ENCODE assay signal across 18 mouse cellular contexts in the genomic region with DNA sequence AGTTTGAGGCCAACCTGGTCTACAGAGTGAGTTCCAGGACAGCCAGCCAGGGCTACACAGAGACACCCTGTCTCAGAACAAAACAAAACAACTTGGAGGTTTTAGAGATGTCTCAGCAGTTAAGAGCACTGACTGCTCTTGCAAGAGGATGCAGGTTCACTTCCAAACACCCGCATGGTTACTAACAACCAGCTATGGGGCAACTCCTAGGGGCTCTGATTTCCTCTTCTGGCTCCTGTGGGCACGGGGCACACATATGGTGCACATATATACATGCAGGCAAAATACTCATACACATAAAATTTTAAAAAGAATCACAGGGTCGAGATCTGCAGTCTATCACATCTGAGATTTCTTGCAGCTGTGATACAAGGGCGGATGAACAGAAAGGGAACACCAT. TPM values are rescaled to one million over a fixed set of nuclear protein-coding genes. Genes with fewer than 3 reads are reported as not detected.
DNase-seq lines count a peak whose midpoint lies in the region; ATAC-seq and TF ChIP-seq lines count a peak whose summit lies in the region.
"Had no signal": no experiment of that assay in that cellular context is flagged by ENCODE, and none has a peak within 500 bp of the region (broad histone marks: within the 10 kb centered on the region; RNA-seq: fewer than 3 reads in every experiment).

No protein-coding gene starts in this region.

- H3K9ac ChIP-seq in heart, embryonic 14.5 days (ENCODE audit: low read length): peak overlapping the region; percentile 51; the same call in 1 of the 2 replicates
- H3K9ac ChIP-seq: embryonic facial prominence, embryonic 12.5 days; forebrain, embryonic 12.5 days; hindbrain, embryonic 15.5 days; lung, embryonic 14.5 days; midbrain, embryonic 13.5 days; neural tube, embryonic 13.5 days had no signal

- no peak for DNase-seq in heart, adult 18-20 months
- DNase-seq in spleen, adult 2 months (ENCODE audit: low read depth in 1 of 2, low spot score in 2 of 2): no peak
- DNase-seq in spleen, postnatal 14 days (ENCODE audit: low spot score in 2 of 2): no peak
- no peak for DNase-seq in T-cell, adult 2 months (ENCODE audit: low spot score)
- DNase-seq in left cerebral cortex, adult 2 months (ENCODE audit: extremely low spot score in 1 of 2, low spot score in 2 of 2): no peak
- DNase-seq: adrenal gland, postnatal 36 days; cerebellum, adult 18-20 months; gastrocnemius, postnatal 10 days; kidney, postnatal 25 days had no signal

- no peak for TF ChIP-seq POLR2A in spleen, adult 2 months (IDR thresholded peaks at IDR 0.05; ENCODE audit: low read depth, low read length)
- no peak for TF ChIP-seq POLR2A in small intestine, adult 2 months (IDR thresholded peaks at IDR 0.05; ENCODE audit: low read depth, low read length)

- TF ChIP-seq CTCF in spleen, adult 2 months (IDR thresholded peaks at IDR 0.05; ENCODE audit: extremely low read depth, insufficient read depth, insufficient read length, insufficient replicate concordance): no peak
- TF ChIP-seq CTCF in small intestine, adult 2 months (IDR thresholded peaks at IDR 0.05; ENCODE audit: extremely low read depth, insufficient read length, insufficient replicate concordance, low read depth, low read length): no peak
- TF ChIP-seq CTCF in left cerebral cortex, adult 2 months (IDR thresholded peaks at IDR 0.05): no peak

- no peak overlapping the region for H3K27ac ChIP-seq in heart, embryonic 14.5 days (replicated peaks in 1 of 2; ENCODE audit: control insufficient read depth in 1 of 2, insufficient read depth in 1 of 2, low read depth in 2 of 2, low read length in 2 of 2)
- peak overlapping the region; percentile 87 for H3K27ac ChIP-seq in spleen, adult 2 months (ENCODE audit: insufficient read depth, low read length)
- peak overlapping the region; percentile 94 for H3K27ac ChIP-seq in small intestine, adult 2 months (ENCODE audit: insufficient read depth, low read depth, low read length)
- no peak overlapping the region for H3K27ac ChIP-seq in left cerebral cortex, adult 2 months
- H3K27ac ChIP-seq: embryonic facial prominence, embryonic 12.5 days; forebrain, embryonic 12.5 days; hindbrain, embryonic 15.5 days; midbrain, embryonic 13.5 days; neural tube, embryonic 13.5 days had no signal

- intact Hi-C loops in left cerebral cortex, adult 2 months (cut with DNase I): no loop called here

- 73% methylated on average over 4 of the region's 4 CpGs for WGBS in heart, embryonic 14.5 days
- WGBS in spleen, adult 2 months: 37% methylated on average over 4 of the region's 4 CpGs
- 78% methylated on average over 4 of the region's 4 CpGs for WGBS in small intestine, adult 2 months

- no peaks in the 10 kb centered on the region for H3K27me3 ChIP-seq in heart, embryonic 14.5 days (ENCODE audit: control insufficient read depth, insufficient read depth, low read length)
- H3K27me3 ChIP-seq in spleen, adult 2 months (ENCODE audit: control insufficient read depth, insufficient read depth, low read length): no peaks in the 10 kb centered on the region
- H3K27me3 ChIP-seq in small intestine, adult 2 months (ENCODE audit: control insufficient read depth, insufficient read depth, low read length): no peaks in the 10 kb centered on the region
- H3K27me3 ChIP-seq: embryonic facial prominence, embryonic 12.5 days; forebrain, embryonic 12.5 days; hindbrain, embryonic 15.5 days; midbrain, embryonic 13.5 days; neural tube, embryonic 13.5 days had no signal

- peaks cover 0 to 8% of the 10 kb centered on the region in 2 experiments; a peak in 2 of 4 replicates for H3K4me1 ChIP-seq in heart, embryonic 14.5 days (ENCODE audit: control insufficient read depth in 2 of 2, insufficient read depth in 2 of 2, low read length in 2 of 2)
- peaks cover 15% of the 10 kb centered on the region; the same call in 1 of the 2 replicates for H3K4me1 ChIP-seq in spleen, adult 2 months (ENCODE audit: control insufficient read depth, insufficient read depth, insufficient read length)
- H3K4me1 ChIP-seq in small intestine, adult 2 months (ENCODE audit: control insufficient read depth, insufficient read depth, insufficient read length, low read length): peaks cover 7% of the 10 kb centered on the region; the same call in 1 of the 2 replicates

- ATAC-seq in heart, embryonic 14.5 days (ENCODE audit: insufficient number of reproducible peaks, insufficient read depth, low FRiP score, low read depth): no peak
- peak; percentile 54 for ATAC-seq in granulocyte monocyte progenitor cell, adult 5-6 weeks (replicated peaks; ENCODE audit: poor library complexity, severe bottlenecking)
- ATAC-seq: midbrain, embryonic 13.5 days had no signal

- no peak overlapping the region for H3K4me3 ChIP-seq in heart, embryonic 14.5 days (ENCODE audit: control insufficient read depth in 1 of 2, insufficient read depth in 1 of 2, low read depth in 1 of 2, low read length in 2 of 2)
- H3K4me3 ChIP-seq in spleen, adult 2 months (ENCODE audit: extremely low read depth, insufficient read depth, insufficient read length): peak overlapping the region; percentile 44
- H3K4me3 ChIP-seq in small intestine, adult 2 months (ENCODE audit: low read depth, low read length): no peak overlapping the region
- no peak overlapping the region for H3K4me3 ChIP-seq in left cerebral cortex, adult 2 months
- H3K4me3 ChIP-seq: embryonic facial prominence, embryonic 12.5 days; forebrain, embryonic 12.5 days; hindbrain, embryonic 15.5 days; midbrain, embryonic 13.5 days; neural tube, embryonic 13.5 days had no signal

- H3K36me3 ChIP-seq in heart, embryonic 14.5 days (ENCODE audit: control insufficient read depth, insufficient read depth, low read length): no peaks in the 10 kb centered on the region
- H3K36me3 ChIP-seq in spleen, adult 2 months (ENCODE audit: control insufficient read depth, insufficient read depth, low read length): no peaks in the 10 kb centered on the region
- H3K36me3 ChIP-seq in small intestine, adult 2 months (ENCODE audit: control insufficient read depth, insufficient read depth, low read length): no peaks in the 10 kb centered on the region
- H3K36me3 ChIP-seq: embryonic facial prominence, embryonic 12.5 days; forebrain, embryonic 12.5 days; hindbrain, embryonic 15.5 days; midbrain, embryonic 13.5 days; neural tube, embryonic 13.5 days had no signal

- peak overlapping the region; percentile 54; the same call in 1 of the 2 replicates for H3K4me2 ChIP-seq in heart, embryonic 14.5 days (ENCODE audit: low read length)
- H3K4me2 ChIP-seq: embryonic facial prominence, embryonic 12.5 days; forebrain, embryonic 12.5 days; hindbrain, embryonic 15.5 days; lung, embryonic 14.5 days; midbrain, embryonic 13.5 days; neural tube, embryonic 13.5 days had no signal

- no peaks in the 10 kb centered on the region for H3K9me3 ChIP-seq in heart, embryonic 14.5 days (ENCODE audit: control insufficient read depth, low read length)
- H3K9me3 ChIP-seq: embryonic facial prominence, embryonic 12.5 days; forebrain, embryonic 12.5 days; hindbrain, embryonic 15.5 days; midbrain, embryonic 13.5 days; neural tube, embryonic 13.5 days had no signal

RNA-seq across cellular contexts. Expression of a gene that starts 2.2 kb away (rescaled TPM):
- polyA plus RNA-seq in heart, embryonic 14.5 days (2014; fragmentation: Nextera tagmentation; extraction: Ambion mirVana): 199 and 203 TPM in 2 replicates
- total RNA-seq in heart, adult 18-20 months (2021): 10 to 100 TPM; 66.1 to 77.2 TPM
- polyA plus RNA-seq in spleen, adult 2 months (2012; rRNA removed): 35.5 and 39.0 TPM in 2 replicates
- 213 and 218 TPM in 2 replicates for total RNA-seq in granulocyte monocyte progenitor cell, adult 5-6 weeks (2014; fragmentation: Nextera tagmentation)
- total RNA-seq in granulocyte monocyte progenitor cell, adult 5-6 weeks (2017): 254 and 282 TPM in 2 replicates
- polyA plus RNA-seq in small intestine, adult 2 months (2012; rRNA removed): 5.5 and 13.2 TPM in 2 replicates
- 100 to 1,000 TPM; 159 to 164 TPM for total RNA-seq in left cerebral cortex, adult 2 months (2021)

RNA-seq across cellular contexts. Expression of a gene that starts 23.1 kb away (rescaled TPM):
- polyA plus RNA-seq in heart, embryonic 14.5 days (2014; fragmentation: Nextera tagmentation; extraction: Ambion mirVana): 18.8 and 21.4 TPM in 2 replicates
- total RNA-seq in heart, adult 18-20 months (2021): 10 to 100 TPM; 33.3 to 33.7 TPM
- 3.1 and 3.3 TPM in 2 replicates for polyA plus RNA-seq in spleen, adult 2 months (2012; rRNA removed)
- 13.5 and 20.2 TPM in 2 replicates for total RNA-seq in granulocyte monocyte progenitor cell, adult 5-6 weeks (2014; fragmentation: Nextera tagmentation)
- 14.0 and 15.2 TPM in 2 replicates for total RNA-seq in granulocyte monocyte progenitor cell, adult 5-6 weeks (2017)
- 2.7 and 6.6 TPM in 2 replicates for polyA plus RNA-seq in small intestine, adult 2 months (2012; rRNA removed)
- 10 to 100 TPM; 32.9 to 33.8 TPM for total RNA-seq in left cerebral cortex, adult 2 months (2021)

RNA-seq across cellular contexts. Expression of a gene that starts 58.5 kb away (rescaled TPM):
- 334 and 337 TPM in 2 replicates for polyA plus RNA-seq in heart, embryonic 14.5 days (2014; fragmentation: Nextera tagmentation; extraction: Ambion mirVana)
- total RNA-seq in heart, adult 18-20 months (2021): 100 to 1,000 TPM; 183 to 186 TPM
- polyA plus RNA-seq in spleen, adult 2 months (2012; rRNA removed): 11.1 and 14.1 TPM in 2 replicates
- 468 and 486 TPM in 2 replicates for total RNA-seq in granulocyte monocyte progenitor cell, adult 5-6 weeks (2014; fragmentation: Nextera tagmentation)
- 471 and 514 TPM in 2 replicates for total RNA-seq in granulocyte monocyte progenitor cell, adult 5-6 weeks (2017)
- polyA plus RNA-seq in small intestine, adult 2 months (2012; rRNA removed): 6.8 and 10.7 TPM in 2 replicates
- total RNA-seq in left cerebral cortex, adult 2 months (2021): 10 to 100 TPM; 81.1 to 84.2 TPM

RNA-seq across cellular contexts. Expression of a gene that starts 58.6 kb away (rescaled TPM):
- polyA plus RNA-seq in heart, embryonic 14.5 days (2014; fragmentation: Nextera tagmentation; extraction: Ambion mirVana): 380 and 382 TPM in 2 replicates
- total RNA-seq in heart, adult 18-20 months (2021): 100 to 1,000 TPM; 420 TPM
- polyA plus RNA-seq in spleen, adult 2 months (2012; rRNA removed): 9.2 and 9.4 TPM in 2 replicates
- total RNA-seq in granulocyte monocyte progenitor cell, adult 5-6 weeks (2014; fragmentation: Nextera tagmentation): 291 and 340 TPM in 2 replicates
- 555 and 596 TPM in 2 replicates for total RNA-seq in granulocyte monocyte progenitor cell, adult 5-6 weeks (2017)
- 3.5 and 6.1 TPM in 2 replicates for polyA plus RNA-seq in small intestine, adult 2 months (2012; rRNA removed)
- total RNA-seq in left cerebral cortex, adult 2 months (2021): 100 to 1,000 TPM; 151 to 170 TPM

Comparison
In these comparisons a context has a peak if more than half of its experiments do, and no peak if none do; other contexts are left out.
1. H3K27ac ChIP-seq: peak in spleen, adult 2 months (single experiment) and small intestine, adult 2 months (single experiment); none in heart, embryonic 14.5 days (0 of 2) and left cerebral cortex, adult 2 months (single experiment).